In genomic region chr4:140539125-140539524, GRCm38 (mm10) we compare ENCODE assay signal across 8 mouse cellular contexts.
DNase-seq lines count a peak whose midpoint lies in the region; ATAC-seq lines count a peak whose summit lies in the region.

No protein-coding gene starts in this region.

- DNase-seq in adrenal gland, adult 18-20 months (ENCODE audit: low spot score in 2 of 2) = peak; percentile 54 to 67
- DNase-seq in adrenal gland, adult 8-10 months = no peak
- peak; percentile 72 for DNase-seq in MN1 (ENCODE audit: low spot score)
- DNase-seq in gastrocnemius, postnatal 14 days = peak; percentile 58
- peak; percentile 75 to 76 for DNase-seq in kidney, postnatal 4 days
- DNase-seq in right cerebral cortex, postnatal 4 days = peak; percentile 71

- ATAC-seq in common myeloid progenitor, adult 5-6 weeks (replicated peaks; ENCODE audit: low read depth, poor library complexity, severe bottlenecking) = peak; percentile 60; the same call in 1 of the 2 replicates
- ATAC-seq in megakaryocyte progenitor cell, adult 5-6 weeks (replicated peaks; ENCODE audit: poor library complexity) = peak; percentile 71

- intact Hi-C loops in gastrocnemius, postnatal 14 days (cut with DNase I; ENCODE audit: low total_unique reads) = loop anchor here (10.0 kb wide), 1 partner anchor 284 kb away; no protein-coding TSS in a partner anchor
